Mouse (Mus musculus) brown adipose tissue, adult 24 weeks (tissue): ENCODE data around the gene Abcg1. TPM values are rescaled to one million over a fixed set of nuclear protein-coding genes. Genes with fewer than 3 reads are reported as not detected.
A peak's percentile ranks its signal among the peaks of the same experiment; 100 is the strongest.

Source experiments
- H3K27ac ChIP-seq: fragments of 200-500 bp; replicated peaks from 2 replicates; pipeline ENCODE4 v1.5.1; 2012; ENCODE audit warnings: low read depth, mild to moderate bottlenecking, low read length
- H3K4me1 ChIP-seq: fragments of 200-500 bp; 2 replicates; pipeline ENCODE4 v1.6.1; 2012; ENCODE audit warnings: low read length, mixed read lengths; ENCODE audit not compliant: control insufficient read depth, insufficient read depth, insufficient read length
- H3K4me3 ChIP-seq: fragments of 200-500 bp; 2 replicates; pipeline ENCODE4 v1.5.1; 2012; ENCODE audit warnings: low read depth, mild to moderate bottlenecking, low read length, moderate library complexity; ENCODE audit not compliant: insufficient read depth
- polyA plus RNA-seq: library from polyadenylated mRNA; stranded (reverse); fragments of >200 nt; gene quantifications from 2 replicates; pipeline ENCODE4 v1.2.4, GENCODE M21; 2012; ENCODE audit not compliant: missing spikeins, insufficient read depth, insufficient read length

Gene Abcg1
- polyA plus RNA-seq, 1 experiment = 2.3 TPM

GRCm38 (mm10) chr17:31033251-31033650 lies 24.2 kb upstream of the Abcg1 start:
- Histone ChIP-seq H3K27ac (no peak overlapping the region), H3K4me3 (no peak overlapping the region), H3K4me1 (peaks cover 3% of the 10 kb centered on the region)

- H3K4me3 ChIP-seq = no peak overlapping the region
- H3K4me1 ChIP-seq = peaks cover 9% of the 10 kb centered on the region
- no peak overlapping the region for H3K27ac ChIP-seq
These were observed 23.3 kb upstream of the Abcg1 start for GRCm38 (mm10) chr17:31034165-31034564.

- Histone ChIP-seq H3K4me1 (peaks cover 9% of the 10 kb centered on the region), H3K4me3 (no peak overlapping the region), H3K27ac (no peak overlapping the region)
These were observed 22.7 kb upstream of the Abcg1 start for GRCm38 (mm10) chr17:31034674-31035356.

- H3K4me3 ChIP-seq = no peak overlapping the region
- H3K4me1 ChIP-seq = peaks cover 15% of the 10 kb centered on the region
- no peak overlapping the region for H3K27ac ChIP-seq
These were observed 21.2 kb upstream of the Abcg1 start for GRCm38 (mm10) chr17:31036168-31036876.

GRCm38 (mm10) chr17:31037331-31037730 lies 20.1 kb upstream of the Abcg1 start:
- Histone ChIP-seq H3K4me3 (no peak overlapping the region), H3K4me1 (peaks cover 15% of the 10 kb centered on the region), H3K27ac (no peak overlapping the region)

- H3K27ac ChIP-seq = peak overlapping the region; percentile 90
- H3K4me1 ChIP-seq = peaks cover 15% of the 10 kb centered on the region
- H3K4me3 ChIP-seq = no peak overlapping the region
These were observed 19.1 kb upstream of the Abcg1 start for GRCm38 (mm10) chr17:31038381-31038780.

GRCm38 (mm10) chr17:31039626-31040025 lies 17.8 kb upstream of the Abcg1 start:
- Histone ChIP-seq H3K27ac (peak overlapping the region; percentile 90), H3K4me1 (peaks cover 15% of the 10 kb centered on the region), H3K4me3 (no peak overlapping the region)

- no peak overlapping the region for H3K4me3 ChIP-seq
- H3K4me1 ChIP-seq = peaks cover 15% of the 10 kb centered on the region
- H3K27ac ChIP-seq = peak overlapping the region; percentile 90
These were observed 17.1 kb upstream of the Abcg1 start for GRCm38 (mm10) chr17:31040421-31040820.

GRCm38 (mm10) chr17:31042751-31043150 lies 14.7 kb upstream of the Abcg1 start:
- Histone ChIP-seq H3K4me1 (peaks cover 14% of the 10 kb centered on the region), H3K27ac (no peak overlapping the region), H3K4me3 (no peak overlapping the region)

GRCm38 (mm10) chr17:31057891-31058744 lies 643 bp downstream of the Abcg1 start:
- Histone ChIP-seq H3K27ac (peak overlapping the region; percentile 60), H3K4me3 (peak overlapping the region; percentile 82), H3K4me1 (peaks cover 18% of the 10 kb centered on the region)

GRCm38 (mm10) chr17:31058745-31059085 lies 1.2 kb downstream of the Abcg1 start:
- H3K27ac ChIP-seq = peak overlapping the region; percentile 60
- peaks cover 18% of the 10 kb centered on the region for H3K4me1 ChIP-seq
- H3K4me3 ChIP-seq = peak overlapping the region; percentile 82

- Histone ChIP-seq H3K27ac (peak overlapping the region; percentile 89), H3K4me1 (peaks cover 18% of the 10 kb centered on the region), H3K4me3 (peak overlapping the region; percentile 16; the same call in 1 of the 2 replicates)
These were observed 2.7 kb downstream of the Abcg1 start for GRCm38 (mm10) chr17:31060196-31060587.

- Histone ChIP-seq H3K27ac (peak overlapping the region; percentile 89), H3K4me3 (peak overlapping the region; percentile 16; the same call in 1 of the 2 replicates)
These were observed 3.3 kb downstream of the Abcg1 start for GRCm38 (mm10) chr17:31060588-31061345.

GRCm38 (mm10) chr17:31061346-31062095 lies 4.0 kb downstream of the Abcg1 start:
- peaks cover 18% of the 10 kb centered on the region for H3K4me1 ChIP-seq
- H3K27ac ChIP-seq = peak overlapping the region; percentile 83
- H3K4me3 ChIP-seq = no peak overlapping the region

More at GRCm38 (mm10) chr17:31060588-31061345, 3.3 kb downstream of the Abcg1 start:
- peaks cover 18% of the 10 kb centered on the region for H3K4me1 ChIP-seq
